Mouse (Mus musculus) adrenal gland, postnatal 25 days (tissue): ENCODE measurements around the gene Slain1. TPM values are rescaled to one million over a fixed set of nuclear protein-coding genes. Genes with fewer than 3 reads are reported as not detected.

Experiments used
- DNase-seq: peaks from one replicate; pipeline ENCODE4 v3.0.0; 2021; ENCODE audit warnings: mixed read lengths
- long read RNA-seq: library from polyadenylated mRNA; stranded (forward); transcript quantifications from one replicate; pipeline ENCODE4 v2.0.0, GENCODE M21; 2021
- total RNA-seq: library from RNA; stranded (reverse); gene quantifications from 2 replicates; pipeline ENCODE4 v1.2.3, GENCODE M21; 2021

Gene Slain1
- total RNA-seq: 1.2 and 3.5 TPM in 2 replicates
- long read RNA-seq, partial matches to known transcripts: 0 of 1 reads
- long read RNA-seq, other reads (novel, unspliced or antisense): 0 of 1 reads

DNA sequence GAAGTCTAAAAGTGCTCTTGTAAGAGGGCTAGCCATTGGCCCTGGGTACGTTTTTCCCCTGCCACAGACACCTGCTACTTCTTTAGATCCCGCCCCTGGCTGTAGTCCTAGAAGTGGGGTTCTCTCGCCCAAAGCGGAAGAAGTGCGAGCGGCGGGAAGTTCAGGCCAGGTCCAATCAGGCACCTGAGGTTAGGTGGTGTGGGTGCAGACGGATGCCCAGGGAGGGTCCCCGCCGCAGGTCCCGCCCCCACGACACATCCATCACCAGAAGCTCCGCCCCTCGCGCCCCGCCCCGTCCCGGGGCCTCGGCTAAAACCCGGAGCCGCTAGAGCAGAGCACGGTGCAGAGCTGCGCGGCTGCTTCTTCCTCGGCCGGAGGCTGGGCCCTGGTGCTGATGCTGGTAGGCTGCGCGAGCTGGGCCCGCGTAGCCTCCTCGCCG is at the start of gene Slain1:
Gene Slain1, plus strand, starts transcription at position 333 of the 439 bp plus-strand sequence.
- DNase-seq: peak; percentile 78

- no peak for DNase-seq
Observed at GRCm38 (mm10) chr14:103608063-103608462, 42.0 kb upstream of the Slain1 start.

DNA sequence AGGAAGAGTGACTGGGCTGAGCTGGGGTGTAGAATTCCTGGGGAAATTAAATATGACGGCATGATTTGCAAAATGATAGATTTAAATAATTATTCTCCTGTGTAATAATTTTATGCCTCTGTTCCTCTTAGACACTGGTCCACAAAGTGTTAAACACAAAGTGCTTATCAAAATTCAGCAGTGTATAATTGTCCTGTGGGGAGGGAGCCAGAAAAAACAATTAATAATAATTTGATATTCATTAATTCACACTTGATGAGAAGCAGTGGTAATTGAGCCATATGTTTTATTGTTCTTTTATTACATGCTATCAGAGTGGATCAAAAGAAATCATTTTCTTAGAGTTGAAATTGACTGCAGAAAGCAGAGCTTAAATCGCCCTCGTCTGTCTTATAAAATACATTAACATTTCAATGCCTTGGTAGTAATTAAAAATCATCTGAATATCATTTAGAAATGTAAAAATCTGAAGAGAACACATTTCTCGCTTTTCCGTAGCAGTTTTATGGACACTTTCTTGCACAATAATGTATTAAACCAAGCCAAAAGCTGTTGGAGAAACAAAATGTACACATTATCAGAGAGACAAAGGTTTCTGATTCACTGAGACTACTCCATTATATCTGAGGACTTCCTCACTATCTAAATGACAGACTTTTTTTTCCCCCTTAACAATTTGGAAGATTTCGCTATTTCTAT is 36.3 kb upstream of the Slain1 start:
- no peak for DNase-seq

- DNase-seq: no peak
Observed at GRCm38 (mm10) chr14:103614272-103614587, 35.8 kb upstream of the Slain1 start.

GRCm38 (mm10) chr14:103619756-103620155 is 30.3 kb upstream of the Slain1 start:
- DNase-seq: no peak

DNA sequence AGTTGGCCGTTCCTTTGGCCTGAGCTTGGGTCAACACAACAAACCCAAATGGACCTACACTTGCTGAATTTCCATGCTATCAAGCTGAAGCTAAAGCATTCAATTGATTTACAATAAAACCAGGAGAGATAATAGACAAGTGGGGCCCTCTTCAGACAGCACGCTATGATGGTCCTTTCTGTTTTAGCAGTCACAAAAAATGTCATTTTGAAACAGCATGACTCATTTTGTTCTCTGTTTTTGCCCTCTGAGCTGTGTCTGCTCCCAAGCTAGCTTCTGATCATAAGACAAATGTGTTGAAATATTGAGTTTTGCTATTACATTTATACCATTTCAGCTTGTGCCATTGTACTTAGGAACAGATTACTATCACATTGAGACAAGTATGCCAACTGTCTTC is 28.8 kb upstream of the Slain1 start:
- no peak for DNase-seq

DNA sequence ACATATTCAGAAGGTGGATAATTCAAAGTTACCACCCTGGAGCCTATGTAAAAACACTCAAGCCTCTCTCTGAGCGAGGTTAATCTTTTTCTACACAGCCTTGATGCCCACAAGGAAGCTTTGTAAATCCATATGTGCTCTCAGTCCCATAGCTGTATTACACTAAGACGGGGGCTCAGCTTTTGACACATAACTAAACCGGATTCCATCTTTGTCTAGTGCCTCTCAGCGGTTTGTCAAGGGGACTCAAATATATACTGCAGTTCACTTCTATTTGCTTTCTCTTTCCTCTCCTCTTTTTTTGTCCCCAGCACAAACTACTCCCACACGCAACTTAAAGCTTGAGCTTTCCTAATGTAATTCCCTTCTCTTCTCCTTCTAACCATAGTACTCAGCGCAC is 23.9 kb upstream of the Slain1 start:
- no peak for DNase-seq

- DNase-seq: no peak
Observed at GRCm38 (mm10) chr14:103629639-103630364, 20.2 kb upstream of the Slain1 start.

- DNase-seq: no peak
Observed at GRCm38 (mm10) chr14:103630545-103630944, 19.5 kb upstream of the Slain1 start.

GRCm38 (mm10) chr14:103643933-103644332 is 6.1 kb upstream of the Slain1 start:
- DNase-seq: no peak

DNA sequence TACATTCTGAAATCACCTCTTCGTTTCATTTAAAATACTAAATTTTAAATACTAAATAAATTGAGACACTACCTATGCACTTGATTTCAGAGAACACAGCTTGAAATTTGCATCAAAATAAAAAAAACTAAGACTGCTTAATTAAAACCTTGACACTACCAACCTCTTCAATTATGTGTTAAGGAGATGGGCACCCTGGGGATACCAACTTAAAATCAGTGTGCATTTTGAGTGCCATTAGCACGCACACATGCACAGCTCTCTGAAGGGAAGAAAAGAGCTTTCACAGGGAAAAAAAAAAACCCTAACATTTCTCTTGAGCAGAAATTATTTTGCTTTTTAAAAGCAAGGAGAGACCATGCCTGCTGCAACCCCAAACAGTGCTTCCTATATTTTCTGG is 2.0 kb upstream of the Slain1 start:
- no peak for DNase-seq

- DNase-seq: no peak
Observed at GRCm38 (mm10) chr14:103648623-103649255, 1.3 kb upstream of the Slain1 start.

- no peak for DNase-seq
Observed at GRCm38 (mm10) chr14:103649302-103649701, 726 bp upstream of the Slain1 start.

DNA sequence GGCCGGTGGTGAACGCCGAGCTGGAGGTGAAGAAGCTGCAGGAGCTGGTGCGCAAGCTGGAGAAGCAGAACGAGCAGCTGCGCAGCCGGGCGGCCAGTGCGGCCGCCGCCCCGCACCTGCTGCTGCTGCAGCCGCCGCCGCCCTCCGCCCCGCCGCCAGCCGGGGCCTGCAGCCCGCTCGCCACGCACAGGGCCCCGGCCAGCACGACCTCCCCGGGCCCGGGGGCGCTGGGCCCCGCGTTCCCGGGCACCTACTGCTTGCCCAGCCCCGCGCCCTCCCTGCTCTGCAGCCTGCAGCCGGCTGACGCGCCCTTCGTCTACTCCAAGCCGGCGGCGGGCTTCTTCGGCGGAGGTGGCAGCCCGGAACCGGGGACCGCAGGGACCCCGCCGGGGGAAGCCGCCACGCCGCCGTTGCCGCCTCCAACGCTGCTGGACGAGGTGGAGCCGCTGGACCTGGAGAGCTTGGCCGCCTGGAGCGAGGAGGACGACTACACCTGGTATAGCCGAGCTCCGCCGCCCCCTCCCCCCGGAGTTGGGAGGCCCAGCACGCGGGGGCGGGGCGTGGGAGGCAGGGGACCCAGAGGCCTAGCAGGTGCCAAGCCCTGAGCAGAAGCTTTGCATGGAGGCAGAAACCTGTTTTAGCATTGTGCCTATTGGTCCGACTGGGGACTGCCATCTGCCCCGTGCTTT is 529 bp downstream of the Slain1 start:
- DNase-seq: peak; percentile 50

- no peak for DNase-seq
Observed at GRCm38 (mm10) chr14:103651106-103651505, 1.1 kb downstream of the Slain1 start.

GRCm38 (mm10) chr14:103651562-103651961 is 1.5 kb downstream of the Slain1 start:
- no peak for DNase-seq

- DNase-seq: no peak
Observed at GRCm38 (mm10) chr14:103652524-103652923, 2.5 kb downstream of the Slain1 start.

DNA sequence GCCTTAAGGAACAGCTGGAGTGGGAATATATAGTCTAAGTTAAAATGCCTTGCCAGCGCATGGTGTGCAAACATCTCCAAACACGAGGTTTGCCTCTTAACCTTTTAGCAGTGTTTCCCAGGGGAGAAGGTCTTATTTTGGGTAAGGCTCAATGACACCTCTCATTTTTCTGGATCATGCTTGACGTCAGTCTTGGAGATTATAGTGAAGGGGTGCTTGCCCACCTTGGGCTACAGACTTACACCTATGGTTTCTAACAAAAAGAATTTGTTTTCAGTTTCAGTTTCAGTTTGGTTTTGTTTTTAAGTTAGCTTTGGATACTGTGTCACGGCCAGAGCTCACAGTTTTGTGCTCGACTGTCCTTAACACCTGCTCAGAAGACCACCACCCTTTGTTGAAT is 3.8 kb downstream of the Slain1 start:
- DNase-seq: no peak

DNA sequence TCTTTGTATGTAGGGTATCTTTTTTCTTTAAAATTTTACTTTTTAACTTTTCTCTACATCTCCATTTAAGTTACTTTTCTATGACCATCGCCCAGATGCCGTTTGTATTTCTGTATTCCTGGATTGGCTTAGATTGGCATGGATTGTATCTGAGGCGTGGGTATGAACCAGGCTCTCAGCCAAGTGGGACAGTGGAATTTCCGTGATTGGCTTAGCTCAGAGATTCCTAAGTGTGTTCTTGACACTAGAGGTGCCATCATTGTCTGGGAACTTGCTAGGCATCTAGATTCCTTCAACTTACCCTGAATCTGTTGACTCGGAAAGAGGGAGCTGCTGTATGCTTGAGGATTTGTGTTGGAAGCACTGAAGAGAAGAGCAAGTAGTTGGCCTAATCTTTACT is 5.4 kb downstream of the Slain1 start:
- no peak for DNase-seq

DNA sequence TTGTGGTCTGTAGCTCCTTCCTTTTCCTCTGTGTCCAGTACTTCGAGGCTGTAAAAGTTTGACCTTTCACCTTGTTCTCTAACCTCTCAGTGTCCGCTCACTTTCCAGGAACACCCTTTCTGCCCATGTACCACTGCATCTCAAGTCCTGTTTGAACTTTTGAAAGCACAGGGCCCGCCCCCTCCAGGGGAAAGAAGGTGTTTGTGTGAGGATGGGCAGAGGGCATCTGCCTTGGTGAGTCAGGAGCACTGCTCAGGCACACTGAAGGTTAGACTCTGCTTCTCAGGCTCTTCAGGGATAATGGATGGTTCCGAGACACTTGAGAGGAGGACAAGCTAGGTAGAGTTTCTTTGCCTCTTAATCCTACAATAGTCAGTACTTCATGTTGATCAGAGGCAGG is 7.8 kb downstream of the Slain1 start:
- DNase-seq: no peak

DNA sequence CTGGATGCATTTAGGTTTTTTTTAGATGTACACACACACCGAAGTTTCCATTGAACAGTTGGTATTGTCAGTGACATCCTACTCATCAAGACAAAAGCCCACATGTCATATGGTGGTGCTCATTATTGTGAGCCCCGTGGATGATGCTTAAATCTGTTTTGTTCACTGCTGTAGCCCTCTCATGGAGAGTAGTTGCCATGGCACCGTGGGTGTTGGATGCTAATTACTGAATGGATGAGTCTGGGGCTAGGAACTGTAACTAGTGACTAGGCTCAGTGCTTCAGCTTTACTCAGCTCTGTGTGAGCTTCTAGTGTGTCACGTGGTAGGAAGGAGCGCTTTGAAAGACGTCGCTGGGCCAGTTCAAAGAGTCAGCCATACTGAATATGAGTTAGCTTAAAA is 13.0 kb downstream of the Slain1 start:
- no peak for DNase-seq

- no peak for DNase-seq
Observed at GRCm38 (mm10) chr14:103664391-103664790, 14.4 kb downstream of the Slain1 start.
